Mouse (Mus musculus) lung, postnatal 0 days (tissue): ENCODE results near the gene Atp7a. TPM values are rescaled to one million over a fixed set of nuclear protein-coding genes. Genes with fewer than 3 reads are reported as not detected.

Experiments used
- ATAC-seq: fragments of 200-750 bp; cut with Nextera tagmentation; 2 replicates; pipeline ENCODE4 v1.8.0; 2017; ENCODE audit warnings: moderate library complexity
- DNase-seq: peaks from one replicate; pipeline ENCODE4 v3.0.0-alpha.2; 2016; ENCODE audit warnings: low spot score
- H3K27ac ChIP-seq: fragments of 300-500 bp; sonication (generic); 2 replicates; pipeline ENCODE4 v1.5.1; 2014; ENCODE audit warnings: antibody characterized with exemption, mild to moderate bottlenecking, low read length, mixed read lengths
- H3K27me3 ChIP-seq: fragments of 300-500 bp; sonication (generic); replicated peaks from 2 replicates; pipeline ENCODE4 v1.6.1; 2014; ENCODE audit warnings: low read length, mixed read lengths; ENCODE audit not compliant: insufficient read depth
- H3K36me3 ChIP-seq: fragments of 300-500 bp; sonication (generic); 2 replicates; pipeline ENCODE4 v1.6.1; 2014; ENCODE audit warnings: low read length, mixed read lengths; ENCODE audit not compliant: insufficient read depth
- H3K4me1 ChIP-seq: fragments of 300-500 bp; sonication (generic); 2 replicates; pipeline ENCODE4 v1.6.1; 2014; ENCODE audit warnings: antibody characterized with exemption, low read depth, low read length, mixed read lengths; ENCODE audit not compliant: insufficient read depth
- H3K4me2 ChIP-seq: fragments of 300-500 bp; sonication (generic); replicated peaks from 2 replicates; pipeline ENCODE4 v1.6.1; 2014; ENCODE audit warnings: low read depth, mild to moderate bottlenecking, low read length, moderate library complexity, mixed read lengths
- H3K4me3 ChIP-seq: fragments of 300-500 bp; sonication (generic); 2 replicates; pipeline ENCODE4 v1.5.1; 2014; ENCODE audit warnings: low read depth, low read length
- H3K9ac ChIP-seq: fragments of 300-500 bp; sonication (generic); replicated peaks from 2 replicates; pipeline ENCODE4 v1.6.1; 2014; ENCODE audit warnings: low read depth, mild to moderate bottlenecking
- H3K9me3 ChIP-seq: fragments of 300-500 bp; sonication (generic); 2 replicates; pipeline ENCODE4 v1.6.1; 2016; ENCODE audit warnings: low read length, mixed read lengths
- CTCF ChIP-seq: IDR thresholded peaks from 2 replicates; pipeline ENCODE4 v1.5.1; 2016; ENCODE audit warnings: antibody characterized with exemption, mild to moderate bottlenecking
- EP300 ChIP-seq: IDR thresholded peaks from 2 replicates; pipeline ENCODE4 v1.6.1; 2016; ENCODE audit warnings: antibody characterized with exemption, mild to moderate bottlenecking, control low read depth
- WGBS: fragments of 180-500 bp; shearing (Covaris S2); extraction: QIAGEN DNeasy Blood & Tissue Kit; methylation state at CpG from one replicate; pipeline ENCODE4 v1.1.7; 2014; 5-methylcytosine and 5-hydroxymethylcytosine counted together
- polyA plus RNA-seq: library from polyadenylated mRNA; unstranded; fragments of >200 nt; fragmentation: Nextera tagmentation; extraction: Ambion mirVana; gene quantifications from 2 replicates; pipeline ENCODE4 v1.2.1, GENCODE M21; 2015

Atp7a gene
- polyA plus RNA-seq, 1 experiment from 2014 or later, result 20.5 TPM

- H3K36me3 ChIP-seq, result no peaks in the 10 kb centered on the region
- H3K9me3 ChIP-seq, result no peaks in the 10 kb centered on the region
- no peak overlapping the region for H3K4me2 ChIP-seq
- no peak overlapping the region for H3K4me3 ChIP-seq
- no peaks in the 10 kb centered on the region for H3K27me3 ChIP-seq
- TF ChIP-seq CTCF, result no peak
- no peak for TF ChIP-seq EP300
- ATAC-seq (no peak), DNase-seq (no peak)
- H3K4me1 ChIP-seq, result no peaks in the 10 kb centered on the region
- 64% methylated on average over 4 of the region's 4 CpGs for WGBS
- H3K27ac ChIP-seq, result no peak overlapping the region
- no peak overlapping the region for H3K9ac ChIP-seq
These were observed 128.8 kb downstream of the Atp7a start for GRCm38 (mm10) chrX:106155892-106156291.

- H3K9me3 ChIP-seq, result no peaks in the 10 kb centered on the region
- no peak overlapping the region for H3K4me3 ChIP-seq
- DNase-seq, result peak; percentile 65
- no peak for TF ChIP-seq CTCF
- TF ChIP-seq EP300, result no peak
- peak; percentile 69 for ATAC-seq
- H3K36me3 ChIP-seq, result no peaks in the 10 kb centered on the region
- no peak overlapping the region for H3K27ac ChIP-seq
- H3K4me1 ChIP-seq, result no peaks in the 10 kb centered on the region
- H3K4me2 ChIP-seq, result no peak overlapping the region
- H3K27me3 ChIP-seq, result no peaks in the 10 kb centered on the region
- H3K9ac ChIP-seq, result no peak overlapping the region
- WGBS, result 37% methylated on average over 5 of the region's 5 CpGs
These were observed 136.9 kb downstream of the Atp7a start for GRCm38 (mm10) chrX:106163995-106164394.

GRCm38 (mm10) chrX:106164555-106164954, 137.5 kb downstream of the Atp7a start:
- 47% methylated on average over 5 of the region's 5 CpGs for WGBS
- TF ChIP-seq EP300 (peak; percentile 68), CTCF (no peak)
- Histone ChIP-seq H3K9ac (no peak overlapping the region), H3K4me3 (no peak overlapping the region), H3K9me3 (no peaks in the 10 kb centered on the region), H3K27me3 (no peaks in the 10 kb centered on the region), H3K4me1 (no peaks in the 10 kb centered on the region), H3K36me3 (no peaks in the 10 kb centered on the region), H3K4me2 (no peak overlapping the region), H3K27ac (no peak overlapping the region)
- ATAC-seq (peak; percentile 79), DNase-seq (peak; percentile 37)

GRCm38 (mm10) chrX:106165089-106165488, 138.0 kb downstream of the Atp7a start:
- WGBS, result 22% methylated on average over 1 of the region's 1 CpGs
- TF ChIP-seq EP300 (no peak), CTCF (peak; percentile 55)
- ATAC-seq (peak; percentile 60), DNase-seq (peak; percentile 39)
- Histone ChIP-seq H3K4me1 (no peaks in the 10 kb centered on the region), H3K27ac (no peak overlapping the region), H3K9ac (no peak overlapping the region), H3K36me3 (no peaks in the 10 kb centered on the region), H3K27me3 (no peaks in the 10 kb centered on the region), H3K4me2 (no peak overlapping the region), H3K4me3 (no peak overlapping the region), H3K9me3 (no peaks in the 10 kb centered on the region)

- Histone ChIP-seq H3K4me2 (peak overlapping the region; percentile 39), H3K9me3 (no peaks in the 10 kb centered on the region), H3K36me3 (no peaks in the 10 kb centered on the region), H3K9ac (no peak overlapping the region), H3K27me3 (no peaks in the 10 kb centered on the region), H3K27ac (no peak overlapping the region), H3K4me1 (no peaks in the 10 kb centered on the region), H3K4me3 (peak overlapping the region; percentile 23; the same call in 1 of the 2 replicates)
- DNase-seq (peak; percentile 71), ATAC-seq (peak; percentile 84)
- 19% methylated on average over 18 of the region's 18 CpGs for WGBS
- TF ChIP-seq EP300, result no peak
- TF ChIP-seq CTCF, result peak; percentile 81
These were observed 144.2 kb downstream of the Atp7a start for GRCm38 (mm10) chrX:106171106-106171852.

GRCm38 (mm10) chrX:106171853-106172154, 144.7 kb downstream of the Atp7a start:
- ATAC-seq (peak; percentile 65), DNase-seq (peak; percentile 28)
- no peaks in the 10 kb centered on the region for H3K4me1 ChIP-seq
- H3K36me3 ChIP-seq, result no peaks in the 10 kb centered on the region
- 44% methylated on average over 5 of the region's 6 CpGs for WGBS
- H3K9ac ChIP-seq, result no peak overlapping the region
- H3K4me3 ChIP-seq, result peak overlapping the region; percentile 23; the same call in 1 of the 2 replicates
- H3K9me3 ChIP-seq, result no peaks in the 10 kb centered on the region
- H3K27me3 ChIP-seq, result no peaks in the 10 kb centered on the region
- TF ChIP-seq EP300, result no peak
- no peak for TF ChIP-seq CTCF
- H3K27ac ChIP-seq, result no peak overlapping the region
- H3K4me2 ChIP-seq, result peak overlapping the region; percentile 39; the same call in 1 of the 2 replicates

Other genes with a start within 250 kb of the Atp7a start
- gene Atrx, start 97.9 kb upstream of the Atp7a start, polyA plus RNA-seq, result 123 and 147 TPM in 2 replicates
- gene Magt1, start 15.4 kb upstream of the Atp7a start, polyA plus RNA-seq, result 27.8 and 39.2 TPM in 2 replicates
- 260 and 297 TPM in 2 replicates for gene Cox7b, start 11.6 kb upstream of the Atp7a start, polyA plus RNA-seq
- gene Tlr13, start 115.9 kb downstream of the Atp7a start, polyA plus RNA-seq, result 1.7 and 2.0 TPM in 2 replicates
- 79.2 and 84.6 TPM in 2 replicates for gene Pgk1, start 159.8 kb downstream of the Atp7a start, polyA plus RNA-seq
- 14.1 and 16.0 TPM in 2 replicates for gene Taf9b, start 193.9 kb downstream of the Atp7a start, polyA plus RNA-seq
- gene Fnd3c2, start 228.1 kb downstream of the Atp7a start, polyA plus RNA-seq, result not detected in 2 replicates